Mouse (Mus musculus) spleen, adult 2 months (tissue): ENCODE data around the gene Cds2.
"Not testable (repeated sequence)": the region's sequence is repeated elsewhere in the genome, so short reads cannot be mapped to it uniquely, and the experiment has no call there.

Experiments
- CTCF ChIP-seq: fragments of 200-500 bp; IDR thresholded peaks from 2 replicates; pipeline ENCODE4 v1.5.1; 2011; ENCODE audit warnings: mild to moderate bottlenecking, inconsistent platforms; ENCODE audit not compliant: insufficient read depth, insufficient read length, insufficient replicate concordance; ENCODE audit errors: extremely low read depth
- POLR2A ChIP-seq: fragments of 200-500 bp; IDR thresholded peaks from 2 replicates; pipeline ENCODE4 v1.6.1; 2011; ENCODE audit warnings: low read depth, low read length, inconsistent platforms

DNA sequence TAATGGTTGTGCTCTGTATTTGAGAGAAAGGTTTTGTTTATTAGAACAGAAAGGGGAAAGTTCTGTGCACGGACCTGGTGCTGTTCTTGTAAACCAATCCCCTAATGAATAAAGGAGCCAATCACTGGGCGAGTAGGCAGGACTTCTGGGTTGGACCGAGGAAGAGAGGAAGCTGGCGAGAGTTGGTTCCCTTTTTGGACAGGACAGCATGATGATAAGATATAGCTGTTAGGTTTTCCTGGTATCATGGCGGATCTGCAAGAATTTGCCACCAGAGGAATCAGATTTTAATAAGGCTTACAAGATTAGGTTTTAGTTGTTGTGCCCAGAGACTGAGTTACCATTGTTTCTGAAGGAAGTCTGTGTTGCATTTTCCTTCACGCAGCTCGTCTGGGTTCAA, 26.3 kb downstream of the Cds2 start:
- not testable (repeated sequence) for TF ChIP-seq POLR2A, CTCF
